Mouse (Mus musculus) mouse embryonic stem cell (cell line): ENCODE measurements around the gene Serinc2.

Experiments
- in situ Hi-C, 2 experiments: fragments of 300-500 bp; cut with MboI; formaldehyde crosslinking; loops; 1 replicate in 1 of 2; 3 replicates in 1 of 2; pipeline ENCODE4 v1.14.3; 2019 to 2020; ENCODE audit warnings: low sequenced_read_pairs in 2 of 2, low pct_unique_long_range_greater_than_20kb in 1 of 2, mixed read lengths in 1 of 2; ENCODE audit not compliant: unreplicated experiment in 1 of 2

The Serinc2 gene

DNA sequence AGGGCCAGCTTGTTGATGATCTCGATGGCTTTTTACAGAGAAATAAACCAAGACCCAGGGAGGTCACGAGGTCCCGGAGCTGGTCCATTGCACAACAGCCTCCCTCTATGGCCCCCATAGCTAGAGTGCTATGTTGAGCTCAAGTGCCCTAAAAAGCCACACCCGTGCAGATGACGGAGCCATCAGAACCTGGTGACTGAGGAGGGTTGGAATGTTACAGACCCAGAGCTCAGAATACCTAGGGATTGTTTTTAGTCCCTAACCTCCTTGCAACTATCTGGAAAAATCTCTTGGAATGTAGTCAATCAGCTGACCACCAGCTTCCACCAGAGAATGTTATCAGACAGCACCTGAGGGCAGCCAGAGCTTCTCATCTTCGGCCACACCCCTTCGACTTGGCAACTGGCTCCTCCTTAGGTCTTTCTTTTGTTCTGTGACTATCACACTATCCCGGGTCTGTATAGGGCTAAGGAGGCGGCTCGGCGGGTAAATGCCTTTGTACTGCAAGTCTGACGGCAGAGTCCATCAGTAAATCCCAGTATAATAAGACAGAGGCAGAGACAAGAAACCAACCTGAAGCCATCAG, 23.4 kb upstream of the Serinc2 start:
- in situ Hi-C loops: no loop called here

DNA sequence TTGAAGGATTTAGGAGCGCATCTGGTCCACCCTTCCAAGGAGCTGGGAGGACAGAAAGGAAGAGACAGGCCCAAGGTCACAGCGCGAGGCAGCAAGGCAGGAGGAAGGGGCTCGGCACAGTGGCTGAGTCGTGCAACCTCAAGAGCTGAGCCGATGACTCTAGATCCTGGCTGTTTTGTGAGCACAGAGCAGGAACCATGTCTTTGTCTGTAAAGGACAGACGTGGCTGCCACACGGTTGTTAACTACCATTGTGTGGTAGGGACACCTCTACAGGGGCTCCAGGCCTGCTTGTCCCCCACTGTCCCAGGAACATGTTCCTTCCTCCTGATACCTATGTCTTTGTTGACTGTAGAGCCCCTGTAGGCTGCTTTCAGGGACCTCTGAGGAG, 20.6 kb upstream of the Serinc2 start:
- in situ Hi-C loops: no loop called here

DNA sequence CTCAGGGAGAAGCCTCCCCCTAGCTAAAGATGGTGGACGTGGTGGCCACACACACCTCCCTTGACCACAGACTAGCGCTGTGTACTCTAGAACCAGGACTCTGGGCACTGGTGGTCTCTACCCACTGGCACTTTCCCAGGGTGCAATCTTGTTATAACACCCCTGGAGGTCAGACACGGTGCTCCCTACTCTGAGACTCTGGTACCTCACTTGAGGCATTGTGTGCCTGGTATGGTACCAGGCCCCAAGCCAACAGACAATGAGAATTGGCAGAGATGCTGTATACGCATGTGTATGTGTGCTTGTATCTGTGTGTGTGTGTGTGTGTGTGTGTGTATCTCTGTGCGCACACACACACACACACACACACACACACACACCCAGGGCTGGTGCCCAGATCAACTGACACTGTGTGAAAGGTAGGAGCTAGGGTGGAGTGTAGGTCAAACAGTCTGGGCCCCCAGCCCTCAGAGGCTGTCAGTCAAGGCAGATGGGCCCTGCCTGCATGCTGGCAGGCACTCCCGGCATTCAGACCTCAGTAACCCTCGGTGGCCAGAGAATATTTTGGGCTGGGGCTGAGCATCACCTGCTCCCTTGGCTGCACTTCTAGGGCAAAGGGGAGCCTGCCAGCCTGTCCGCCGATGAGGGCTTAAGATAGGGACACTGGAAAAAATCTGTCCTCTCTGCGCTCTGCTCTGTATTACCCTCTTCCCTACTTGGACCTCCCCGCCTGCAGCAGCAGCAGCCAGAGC, 20.0 kb upstream of the Serinc2 start:
- in situ Hi-C loops: no loop called here

DNA sequence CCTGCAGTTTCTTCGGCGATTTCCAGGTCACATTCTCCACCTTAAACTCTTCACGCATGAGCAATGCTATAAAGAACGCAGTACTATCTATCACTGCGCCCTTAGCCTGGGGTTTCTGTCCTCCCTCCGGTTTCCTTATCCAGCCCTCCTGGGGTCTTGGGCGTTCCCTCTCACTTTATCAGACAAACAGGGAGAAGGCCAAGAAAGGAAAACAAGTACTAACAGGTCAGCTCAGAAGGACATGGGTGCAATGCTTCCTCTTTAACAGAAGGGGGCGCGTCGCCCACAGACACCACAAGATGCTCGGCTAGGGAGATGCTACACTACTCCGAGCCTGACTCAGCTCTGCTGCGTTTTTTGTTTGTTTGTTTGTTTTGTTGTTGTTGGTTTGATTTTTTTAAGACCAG, 18.1 kb upstream of the Serinc2 start:
- in situ Hi-C loops: no loop called here

DNA sequence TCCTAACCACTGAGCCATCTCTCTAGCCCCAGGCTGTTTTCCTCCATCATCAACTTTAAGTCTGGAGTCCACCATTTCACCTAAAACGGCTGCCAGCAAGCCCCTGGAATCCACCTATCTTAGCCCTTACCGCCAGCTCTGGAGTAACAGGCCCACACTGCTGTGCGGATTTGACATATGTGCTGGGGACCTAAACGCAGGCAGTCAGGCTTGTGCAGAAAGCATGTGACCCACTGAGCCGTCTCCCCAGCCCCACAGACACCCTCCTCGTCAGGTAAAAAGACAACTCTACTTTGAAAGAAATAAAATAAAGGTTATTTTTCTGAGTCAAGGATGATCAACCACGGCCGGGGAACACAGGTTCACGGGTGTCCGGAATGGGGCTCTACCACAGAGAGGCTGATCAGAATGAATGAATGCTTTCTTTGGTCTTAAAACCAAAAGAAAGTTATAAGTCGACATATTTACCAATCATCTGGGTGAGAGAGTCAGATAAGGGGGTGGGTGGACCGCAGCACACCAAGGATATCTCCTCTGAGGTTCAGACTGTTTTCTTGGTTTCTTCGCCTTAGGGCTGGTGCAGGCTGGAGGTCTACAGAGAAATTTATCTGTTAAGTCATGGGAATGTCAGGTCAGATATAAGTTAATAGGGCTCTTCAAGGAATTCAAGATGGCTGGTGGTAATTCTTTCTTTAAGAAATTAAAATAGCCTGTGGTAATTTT, 17.4 kb upstream of the Serinc2 start:
- in situ Hi-C loops: no loop called here

DNA sequence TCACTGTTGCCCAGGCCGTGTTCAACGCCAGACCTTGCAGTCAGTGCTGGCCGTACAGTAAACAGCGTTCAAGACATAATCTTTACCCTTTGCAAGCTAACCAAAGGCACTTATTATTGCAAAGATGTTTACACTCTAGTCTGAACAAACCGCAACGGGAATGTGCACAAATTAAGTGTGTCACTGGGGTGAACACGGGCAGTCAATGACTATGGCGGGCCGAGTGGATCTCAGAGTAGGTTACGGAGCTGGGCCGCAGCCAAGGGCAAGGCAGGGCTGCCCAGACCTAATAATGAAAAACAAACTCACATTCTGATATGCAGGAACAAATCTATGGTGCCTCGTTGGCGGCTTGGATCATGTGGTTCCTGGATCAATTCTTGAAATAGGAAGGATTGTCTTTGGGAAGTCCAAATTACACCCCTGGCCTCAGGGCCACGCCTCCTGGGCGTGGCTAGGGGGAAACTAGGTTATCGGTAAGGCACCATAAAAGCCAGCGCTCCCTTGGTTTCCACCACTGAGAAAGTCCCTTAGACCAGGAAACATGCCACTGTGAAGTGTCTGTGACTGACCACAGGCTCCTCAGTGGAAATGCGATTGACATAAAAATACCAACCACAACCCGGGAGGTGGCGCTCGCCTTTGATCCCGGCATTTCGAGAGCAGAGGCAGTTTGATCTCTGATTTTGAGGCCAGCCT, 16.2 kb upstream of the Serinc2 start:
- in situ Hi-C loops: no loop called here

DNA sequence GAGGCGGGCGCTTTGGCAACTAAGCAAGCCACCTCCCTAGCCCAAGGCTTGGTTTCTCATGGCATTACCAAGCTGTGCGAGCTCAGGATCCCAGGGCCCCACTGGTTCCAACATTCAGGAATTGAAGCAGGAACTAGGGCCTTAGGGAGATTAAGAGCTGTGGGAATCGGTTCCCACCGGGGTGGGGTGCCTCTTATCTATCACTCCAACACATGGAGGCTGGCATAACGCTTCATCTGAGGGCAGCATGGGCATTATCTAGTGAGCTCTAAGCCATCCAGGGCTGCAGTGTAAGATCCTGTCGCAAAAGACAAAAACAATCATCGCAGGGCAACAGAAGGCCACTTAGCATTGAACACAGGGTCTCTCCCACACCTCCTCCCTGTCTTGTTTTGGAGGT, 15.5 kb upstream of the Serinc2 start:
- in situ Hi-C loops: loop anchor here in 1 of 2 experiments (5.0 kb wide), 1 partner anchor 97 kb away; no protein-coding TSS in a partner anchor

DNA sequence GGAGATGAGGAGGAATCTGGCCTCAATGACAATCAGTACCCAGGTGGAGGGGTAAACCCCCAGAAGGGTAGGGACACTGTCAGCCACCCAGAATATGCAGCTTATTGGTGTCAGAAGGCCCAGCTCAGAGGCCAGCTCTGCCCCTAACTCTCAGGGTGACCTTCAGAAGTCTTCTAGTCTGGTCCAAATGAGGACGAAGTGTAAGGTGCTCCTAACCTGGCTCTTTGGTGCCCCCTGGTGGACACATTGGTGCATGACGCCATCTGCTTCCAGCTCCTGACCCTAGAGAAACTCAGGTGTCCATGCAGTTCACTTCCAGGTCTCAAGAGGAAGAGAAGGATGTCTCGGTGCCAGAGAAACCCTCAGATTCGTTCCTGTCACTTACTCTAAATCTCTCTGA, 13.3 kb upstream of the Serinc2 start:
- in situ Hi-C loops: loop anchor here in 1 of 2 experiments (5.0 kb wide), 1 partner anchor 95 kb away; no protein-coding TSS in a partner anchor

DNA sequence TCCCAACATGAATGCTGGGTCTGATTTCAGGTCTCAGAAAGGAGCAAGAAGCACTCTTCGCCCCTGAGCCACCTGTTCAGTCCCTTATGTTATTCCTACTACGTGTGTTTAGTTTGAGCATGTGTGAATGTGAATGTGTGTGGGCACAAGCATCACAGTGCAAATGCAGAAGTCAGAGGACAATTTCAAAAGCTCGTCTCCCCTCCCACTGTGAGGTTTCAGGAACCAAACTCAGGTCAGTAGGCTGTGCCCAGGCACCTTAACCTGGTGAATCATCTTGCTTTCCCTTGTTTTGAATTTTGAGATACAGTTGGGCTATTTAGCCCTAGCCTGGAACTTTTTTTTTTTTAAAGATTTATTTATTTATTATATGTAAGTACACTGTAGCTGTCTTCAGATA, 10.8 kb upstream of the Serinc2 start:
- in situ Hi-C loops: loop anchor here in 1 of 2 experiments (5.0 kb wide), 1 partner anchor 93 kb away; no protein-coding TSS in a partner anchor

DNA sequence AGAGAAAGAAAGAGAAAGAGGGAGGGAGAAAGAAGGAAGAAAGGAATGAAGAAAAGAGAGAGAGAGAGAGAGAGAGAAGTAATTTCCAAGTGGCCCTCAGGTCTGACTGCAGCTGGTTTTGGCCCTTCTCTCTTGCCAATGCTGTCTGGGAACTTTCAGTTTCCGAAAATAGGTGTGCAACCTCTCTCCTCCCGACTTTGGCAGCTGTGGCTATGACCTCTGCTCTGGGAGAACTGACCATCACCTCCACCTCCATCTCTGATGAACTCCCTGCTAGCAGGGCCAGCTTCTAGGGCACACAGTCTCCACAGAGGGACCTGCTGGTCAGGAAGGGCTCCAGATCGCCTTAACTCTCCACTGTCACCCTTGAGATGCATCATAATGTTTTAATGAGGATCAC, 7.5 kb upstream of the Serinc2 start:
- in situ Hi-C loops: no loop called here

DNA sequence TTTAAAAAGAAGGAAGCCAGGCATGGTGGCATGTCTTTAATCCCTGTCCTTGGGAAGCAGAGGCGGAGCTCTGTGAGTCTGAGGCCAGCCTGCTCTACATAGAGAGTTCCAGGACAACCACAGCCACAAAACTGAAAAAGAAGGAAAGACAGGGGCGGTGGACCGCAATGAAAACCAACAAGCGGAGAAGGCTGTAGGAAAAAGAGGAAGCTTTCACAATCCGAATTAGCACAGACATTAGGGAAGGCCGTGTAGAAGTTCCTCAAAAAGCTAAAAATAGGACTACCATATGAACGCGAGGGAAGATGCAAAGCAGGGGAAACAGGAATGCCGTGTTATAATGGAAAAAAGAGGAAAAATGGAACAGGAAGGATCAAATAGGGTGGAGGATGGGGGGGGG, 4.8 kb upstream of the Serinc2 start:
- in situ Hi-C loops: no loop called here

DNA sequence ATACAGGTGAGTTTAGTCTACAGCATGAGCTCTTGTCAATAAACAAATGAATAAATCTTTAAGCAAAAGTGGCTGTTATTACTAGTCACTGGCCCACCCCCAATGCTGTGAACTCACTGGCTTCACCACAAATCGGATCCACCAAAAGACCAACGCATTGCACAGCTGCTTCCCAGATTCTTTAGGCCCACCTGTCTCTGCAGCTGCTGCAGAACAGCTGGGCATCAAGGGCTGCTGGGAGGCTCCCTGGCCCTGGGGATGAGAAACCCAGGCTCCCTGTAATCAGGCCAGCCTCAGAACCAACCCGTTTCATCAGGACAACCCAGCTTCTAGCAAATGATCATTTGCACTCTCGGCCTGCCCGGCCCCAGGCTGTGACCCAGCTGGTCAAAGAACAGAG, 3.9 kb upstream of the Serinc2 start:
- in situ Hi-C loops: no loop called here

DNA sequence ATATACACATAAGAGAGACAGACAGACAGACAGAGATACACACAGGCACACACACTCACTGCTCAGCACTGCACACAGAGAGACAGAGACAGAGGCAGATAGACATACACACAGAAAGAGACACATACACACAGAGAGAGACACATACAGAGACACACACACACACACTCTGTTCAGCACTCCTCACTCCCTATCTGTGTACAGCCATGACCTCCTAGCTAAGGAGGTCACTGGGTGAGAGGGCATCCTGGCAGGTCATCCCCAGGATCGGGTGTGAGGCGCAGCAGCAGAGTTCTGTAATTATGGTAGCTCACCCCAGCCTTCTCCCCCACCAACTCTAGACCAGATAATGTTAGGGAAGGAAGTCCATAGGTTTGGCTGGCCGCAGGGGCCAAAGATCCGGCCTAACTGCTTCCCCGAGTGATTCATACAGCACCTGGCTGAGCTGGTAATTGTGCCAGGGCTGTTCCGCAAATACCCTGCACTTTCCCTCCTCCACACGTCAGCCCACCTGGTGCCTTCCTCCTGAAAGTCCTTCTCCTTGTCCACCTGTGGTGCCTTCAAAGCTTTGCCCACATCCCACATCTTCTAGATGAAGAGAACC, 2.3 kb downstream of the Serinc2 start:
- in situ Hi-C loops: no loop called here

DNA sequence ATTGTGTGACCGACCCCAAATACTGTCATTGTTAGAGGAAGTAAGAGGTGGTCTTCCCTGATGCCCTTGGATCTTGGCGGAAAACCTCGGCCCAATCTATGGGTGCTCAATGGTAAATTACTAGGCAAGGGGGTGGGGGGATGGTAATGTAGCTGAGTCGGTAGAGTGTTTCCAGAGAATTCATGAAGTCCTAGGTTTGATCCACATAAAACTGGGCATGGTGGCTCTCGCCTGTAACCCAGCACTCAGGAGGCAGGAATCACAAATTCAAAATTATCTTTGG, 3.2 kb downstream of the Serinc2 start:
- in situ Hi-C loops: no loop called here

DNA sequence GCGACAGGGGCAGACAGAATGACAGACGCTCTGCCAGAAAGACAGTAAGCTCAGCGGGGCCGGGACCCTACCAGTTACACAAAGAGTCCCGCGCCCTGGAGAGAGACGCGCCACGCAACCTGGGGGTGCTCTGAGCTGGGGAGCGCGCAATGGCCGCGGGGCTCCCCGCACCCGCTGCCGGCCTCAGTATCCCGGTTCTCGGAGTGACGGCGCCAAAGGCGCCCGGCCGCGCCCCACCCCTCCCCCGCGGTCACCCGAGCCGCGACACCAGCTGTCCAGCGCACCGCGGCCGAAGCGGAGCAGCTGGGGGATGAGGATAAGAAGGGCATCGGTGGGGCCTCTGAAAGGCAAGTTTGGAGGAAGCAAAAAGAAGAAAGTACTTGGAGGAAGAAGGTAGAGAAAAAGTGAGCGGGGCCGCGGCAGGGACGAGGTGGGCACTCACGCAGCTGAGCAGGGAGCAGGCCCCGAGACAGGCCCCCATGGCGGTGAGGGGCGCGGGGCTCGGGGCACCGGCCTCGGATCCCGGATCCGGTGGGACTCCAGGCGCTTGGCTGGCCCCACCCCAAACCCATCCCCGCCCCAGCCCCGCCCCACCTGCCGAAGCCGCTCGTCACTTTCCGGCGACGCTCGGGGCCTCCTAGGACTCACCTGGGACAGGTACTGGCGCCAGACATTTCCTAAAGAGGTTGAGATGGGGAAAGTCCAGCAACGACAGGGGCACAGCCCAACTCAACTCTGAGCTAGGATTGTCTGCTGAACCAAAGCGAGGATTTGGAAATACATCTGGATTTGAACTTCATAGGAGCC, 3.8 kb downstream of the Serinc2 start:
- in situ Hi-C loops: no loop called here

DNA sequence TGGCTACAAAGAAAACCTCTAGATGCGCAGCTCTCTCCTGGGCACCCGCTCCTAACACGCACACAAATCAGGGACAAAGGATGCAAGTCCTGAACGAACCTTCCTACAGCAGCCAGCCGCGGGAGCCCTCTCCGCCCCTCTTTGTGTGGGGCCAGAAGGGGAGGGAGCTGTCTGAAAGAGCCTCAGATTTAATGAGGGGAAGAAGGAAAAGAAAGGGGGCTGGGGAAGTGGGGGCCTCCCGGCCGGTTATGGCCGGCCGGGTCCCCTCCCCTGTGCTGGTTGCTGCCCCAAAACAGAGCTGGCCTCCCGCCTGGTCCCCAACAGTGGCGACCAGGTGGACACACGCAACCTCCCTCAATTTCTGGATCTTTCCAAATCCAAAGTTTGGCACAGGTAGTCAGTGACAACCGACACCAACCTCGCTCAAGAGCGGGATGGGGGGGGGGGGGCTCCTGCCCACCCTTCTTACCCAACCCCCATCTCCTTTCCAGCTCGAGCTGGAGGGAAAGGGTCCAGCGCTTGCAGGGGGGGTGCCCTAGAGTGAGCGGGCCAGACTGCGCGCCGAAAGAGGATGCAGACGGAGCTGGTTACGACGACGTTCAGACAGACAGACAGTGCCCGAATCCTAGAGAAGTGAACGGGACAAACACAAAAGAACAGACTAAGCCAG, 4.5 kb downstream of the Serinc2 start:
- in situ Hi-C loops: no loop called here

DNA sequence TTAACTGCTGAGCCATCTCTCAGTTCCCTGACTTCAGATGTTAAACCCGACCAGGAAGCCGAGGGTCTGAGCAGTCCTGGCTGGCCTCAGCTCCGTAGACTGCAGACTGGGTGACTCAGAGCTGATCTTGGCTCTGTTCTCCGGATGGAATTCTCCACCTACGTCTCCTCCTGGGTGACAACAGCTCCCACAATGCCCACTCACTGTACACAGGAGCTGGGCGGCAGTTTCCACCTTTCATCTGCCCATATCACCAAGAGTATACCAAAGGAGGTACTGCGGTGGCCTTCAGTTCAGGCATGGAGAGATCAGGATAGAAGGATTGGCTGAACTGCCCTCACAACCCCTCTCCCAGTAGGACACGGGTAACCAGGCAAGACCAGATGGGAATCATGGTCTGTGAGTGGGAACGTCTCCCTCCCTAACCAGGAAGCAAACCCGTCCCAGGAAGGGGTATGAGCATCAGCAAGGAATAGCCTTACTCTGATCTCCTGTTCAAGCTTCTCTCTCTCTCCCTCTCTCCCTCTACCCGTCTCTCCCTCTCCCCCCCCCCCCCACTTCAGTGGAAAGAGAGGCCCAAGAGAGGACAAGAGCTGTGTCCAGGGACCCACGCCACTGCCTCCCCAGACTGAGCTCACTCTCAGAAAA, 5.2 kb downstream of the Serinc2 start:
- in situ Hi-C loops: no loop called here
